Mouse (Mus musculus) left cerebral cortex, postnatal 4 days (tissue): ENCODE measurements at regions not wholly inside any gene's neighbourhood (a gene's known extent, or its start where the extent isn't known, plus 50 kb on each side); places are given as distances from the start of the nearest gene placed in this dataset.
"Not testable (repeated sequence)": the region's sequence is repeated elsewhere in the genome, so short reads cannot be mapped to it uniquely, and the experiment has no call there.

Source experiments
- DNase-seq: peaks from one replicate; pipeline ENCODE4 v3.0.0-alpha.2; 2022
- intact Hi-C: fragments of 180-260 bp; cut with DNase I; formaldehyde crosslinking; loops from one replicate; pipeline ENCODE4 v1.15.1; 2025

GRCm38 (mm10) chr13:19300320-19301011 is 95.1 kb downstream of the Stard3nl start:
- intact Hi-C loops = not testable (repeated sequence)
- peak; percentile 47 for DNase-seq

DNA sequence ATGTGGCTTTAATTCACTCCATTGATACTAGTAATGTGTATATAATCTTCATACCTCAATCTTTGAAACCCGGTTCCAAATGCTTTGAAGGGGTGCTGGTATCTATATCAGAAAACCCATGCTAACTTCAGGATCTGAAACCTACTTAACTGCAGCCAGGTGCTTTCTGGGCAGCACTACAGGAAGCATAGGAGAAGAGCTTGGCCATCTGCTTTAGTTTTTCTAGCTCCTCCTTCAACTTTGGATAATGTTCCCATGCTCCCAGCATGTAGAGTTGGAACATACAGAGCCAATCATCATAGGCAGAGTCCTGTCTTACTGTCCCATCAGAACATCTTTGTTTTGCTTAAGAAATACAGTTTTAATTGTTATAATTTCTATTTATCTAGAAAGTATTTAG is 99.3 kb downstream of the Stard3nl start:
- no peak for DNase-seq
- intact Hi-C loops = no loop called here

DNA sequence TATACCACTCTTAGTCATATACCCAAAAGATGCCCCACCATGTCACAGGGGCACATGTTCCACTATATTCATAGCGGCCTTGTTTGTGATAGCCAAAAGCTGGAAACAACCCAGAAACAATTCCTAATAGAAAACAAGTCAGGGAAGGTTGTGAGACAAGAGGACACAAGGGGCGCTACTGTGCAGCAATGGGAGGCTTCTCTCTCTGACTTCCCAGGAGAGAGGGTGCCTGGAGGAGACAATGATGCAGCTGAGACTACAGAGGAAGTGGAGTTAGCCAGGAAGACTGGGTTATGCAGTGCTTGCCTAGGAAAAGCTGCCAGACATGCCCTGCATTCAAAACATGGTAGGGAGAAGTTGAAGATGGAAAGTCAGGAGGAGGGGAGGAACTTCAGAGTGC is 102.6 kb downstream of the Stard3nl start:
- no peak for DNase-seq
- intact Hi-C loops = loop anchor here (5.0 kb wide), 1 partner anchor 374 kb away; no protein-coding TSS in a partner anchor

DNA sequence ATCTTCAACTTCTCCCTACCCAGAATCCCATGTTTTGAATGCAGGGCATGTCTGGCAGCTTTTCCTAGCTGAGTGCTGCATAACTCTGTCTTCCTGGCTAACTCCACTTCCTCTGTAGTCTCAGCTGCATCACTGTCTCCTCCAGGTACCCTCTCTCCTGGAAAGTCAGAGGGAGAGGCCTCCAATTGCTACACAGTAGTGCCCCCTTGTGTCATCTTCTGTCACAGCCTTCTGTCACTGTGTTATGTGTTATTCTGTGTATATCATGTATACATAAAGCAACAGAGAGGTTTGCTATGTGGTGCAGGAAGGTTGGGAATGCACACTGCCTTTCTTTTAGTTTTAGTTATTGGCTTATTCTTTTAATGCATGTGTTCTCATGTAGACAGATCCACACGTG is 112.4 kb downstream of the Stard3nl start:
- DNase-seq = peak; percentile 24
- intact Hi-C loops = no loop called here

DNA sequence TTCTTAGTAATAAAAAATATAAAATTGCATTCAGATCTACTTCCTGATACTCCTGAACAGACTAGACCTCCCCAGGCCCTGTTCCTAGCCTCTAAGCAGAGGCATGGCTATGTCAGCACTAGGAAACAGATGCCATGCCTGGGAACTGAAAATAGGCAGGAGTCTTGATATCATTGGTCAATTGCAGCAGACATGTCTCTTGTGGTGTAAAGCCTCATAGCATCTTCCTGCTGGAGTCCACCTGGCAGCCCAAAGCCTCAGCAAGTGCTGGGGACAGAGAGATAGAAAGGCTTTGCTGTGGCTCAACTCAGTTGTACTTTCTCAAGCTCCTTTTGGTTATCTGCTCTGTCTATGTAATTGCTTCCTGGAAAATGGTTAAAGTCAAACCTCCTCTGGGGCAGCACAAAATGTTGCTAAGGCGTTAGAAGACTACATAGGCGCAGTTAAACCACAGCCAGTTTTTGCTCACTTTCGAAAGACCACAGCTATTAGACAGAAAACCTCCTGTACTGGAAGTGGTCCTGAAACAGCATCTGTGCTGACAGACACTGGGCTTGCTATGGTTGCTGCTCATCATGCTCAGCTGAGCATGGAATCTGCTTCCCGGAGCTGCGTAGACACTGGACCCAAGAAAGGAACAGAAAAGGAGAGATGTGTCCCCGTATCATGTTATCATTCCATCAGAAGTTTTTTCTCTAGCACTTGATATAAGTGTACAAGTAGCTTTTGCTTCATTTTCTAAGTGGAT is 122.9 kb downstream of the Stard3nl start:
- peak; percentile 34 for DNase-seq
- intact Hi-C loops = not testable (repeated sequence)

DNA sequence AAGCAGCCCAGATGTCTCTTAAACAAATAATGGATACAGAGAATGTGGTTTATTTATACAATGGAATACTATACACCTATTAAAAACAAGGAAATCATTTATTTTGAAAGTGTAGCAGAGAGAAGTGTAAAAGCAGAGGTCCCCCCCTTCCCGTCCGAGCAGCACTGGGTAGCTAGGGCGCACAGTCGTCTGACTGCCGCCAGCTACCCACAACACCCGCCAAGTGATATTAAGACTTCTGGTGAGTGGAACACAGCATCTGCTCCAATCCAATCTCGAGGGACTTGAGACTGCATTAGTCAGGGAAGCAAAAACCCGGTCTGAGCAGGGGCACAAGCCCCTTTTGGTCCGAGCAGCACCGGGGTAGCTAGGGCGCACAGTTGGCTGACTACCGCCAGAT is 130.6 kb downstream of the Stard3nl start:
- DNase-seq, intact Hi-C loops: not testable (repeated sequence)

DNA sequence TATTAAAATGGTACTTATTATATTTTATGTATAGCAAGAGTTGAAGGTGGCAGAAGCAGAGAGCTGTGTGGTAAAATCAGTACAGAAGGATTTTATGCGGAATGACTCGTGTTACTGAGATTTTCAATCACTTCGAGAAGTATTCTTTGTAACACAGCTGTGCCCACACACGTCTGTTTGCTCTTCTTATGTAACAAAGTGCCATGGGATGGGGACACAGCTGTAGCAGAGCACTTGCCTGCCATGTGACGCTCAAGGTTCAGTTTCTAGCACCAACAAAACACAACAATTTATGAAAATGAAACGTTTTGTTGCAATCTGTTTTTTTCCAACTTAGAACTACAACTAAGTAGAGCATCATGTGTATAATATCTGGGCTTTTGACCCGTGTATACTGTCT is 149.0 kb downstream of the Stard3nl start:
- DNase-seq, intact Hi-C loops: not testable (repeated sequence)

DNA sequence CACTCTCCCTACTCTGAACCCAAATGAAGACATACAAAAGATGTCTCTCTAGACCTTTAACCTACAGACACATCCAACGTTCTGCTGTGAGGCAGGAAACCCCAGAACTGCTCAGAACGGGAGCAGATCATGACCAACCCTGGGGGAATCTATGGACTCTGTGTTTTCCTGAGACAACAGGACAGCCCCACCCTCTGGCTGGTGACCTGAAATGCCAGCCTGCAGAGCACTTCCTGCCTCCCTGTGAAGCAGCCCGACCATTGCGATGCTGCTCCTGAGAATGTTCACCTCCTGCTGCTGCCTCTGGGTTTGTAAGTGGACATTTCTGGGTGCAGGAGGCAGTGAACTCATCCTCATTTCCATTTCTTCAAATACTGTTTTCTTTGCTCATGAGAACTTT is 153.0 kb downstream of the Stard3nl start:
- intact Hi-C loops, DNase-seq: not testable (repeated sequence)

DNA sequence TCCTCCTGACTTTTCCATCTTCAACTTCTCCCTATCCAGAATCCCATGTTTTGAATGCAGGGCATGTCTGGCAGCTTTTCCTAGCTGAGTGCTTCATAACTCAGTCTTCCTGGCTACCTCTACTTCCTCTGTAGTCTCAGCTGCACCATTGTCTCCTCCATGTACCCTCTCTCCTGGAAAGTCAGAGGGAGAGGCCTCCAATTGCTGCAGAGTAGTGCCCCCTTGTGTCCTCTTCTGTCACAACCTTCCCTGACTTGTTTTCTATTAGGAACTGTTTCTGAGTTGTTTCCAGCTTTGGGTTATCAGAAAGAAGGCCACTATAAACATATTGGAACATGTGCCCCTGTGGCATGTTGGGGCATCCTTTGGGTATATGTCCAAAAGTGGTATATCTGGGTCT is 159.3 kb downstream of the Stard3nl start:
- peak; percentile 32 for DNase-seq

GRCm38 (mm10) chr13:19234700-19235374 is 160.8 kb downstream of the Stard3nl start:
- intact Hi-C loops = no loop called here
- DNase-seq = no peak

More for the DNA sequence above, 159.3 kb downstream of the Stard3nl start:
- intact Hi-C loops = no loop called here

DNA sequence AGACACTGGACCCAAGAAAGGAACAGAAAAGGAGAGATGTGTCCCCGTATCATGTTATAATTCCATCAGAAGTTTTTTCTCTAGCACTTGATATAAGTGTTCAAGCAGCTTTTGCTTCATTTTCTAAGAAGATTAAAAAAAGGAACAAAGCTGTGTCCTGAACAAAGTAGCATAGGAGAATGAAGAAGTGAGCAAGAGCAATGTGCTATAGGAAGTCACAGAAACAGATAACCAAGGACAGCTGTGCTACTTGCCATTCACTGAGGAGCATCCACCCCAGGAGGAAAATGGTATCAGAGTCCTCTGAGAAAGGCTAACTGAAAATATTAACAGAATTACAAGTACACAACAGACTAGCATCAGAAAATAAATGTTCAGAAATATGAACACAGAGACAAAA is 175.6 kb downstream of the Stard3nl start:
- DNase-seq, intact Hi-C loops: not testable (repeated sequence)

GRCm38 (mm10) chr13:19219383-19219991 is 176.1 kb downstream of the Stard3nl start:
- intact Hi-C loops = not testable (repeated sequence)
- DNase-seq = peak; percentile 8

GRCm38 (mm10) chr13:19204669-19205068 is 190.9 kb downstream of the Stard3nl start:
- intact Hi-C loops = no loop called here

GRCm38 (mm10) chr13:19202320-19202719 is 193.3 kb downstream of the Stard3nl start:
- intact Hi-C loops, DNase-seq: not testable (repeated sequence)

More at GRCm38 (mm10) chr13:19204669-19205068, 190.9 kb downstream of the Stard3nl start:
- no peak for DNase-seq
